7 mouse cellular contexts compared by ENCODE assay signal in the genomic region with DNA sequence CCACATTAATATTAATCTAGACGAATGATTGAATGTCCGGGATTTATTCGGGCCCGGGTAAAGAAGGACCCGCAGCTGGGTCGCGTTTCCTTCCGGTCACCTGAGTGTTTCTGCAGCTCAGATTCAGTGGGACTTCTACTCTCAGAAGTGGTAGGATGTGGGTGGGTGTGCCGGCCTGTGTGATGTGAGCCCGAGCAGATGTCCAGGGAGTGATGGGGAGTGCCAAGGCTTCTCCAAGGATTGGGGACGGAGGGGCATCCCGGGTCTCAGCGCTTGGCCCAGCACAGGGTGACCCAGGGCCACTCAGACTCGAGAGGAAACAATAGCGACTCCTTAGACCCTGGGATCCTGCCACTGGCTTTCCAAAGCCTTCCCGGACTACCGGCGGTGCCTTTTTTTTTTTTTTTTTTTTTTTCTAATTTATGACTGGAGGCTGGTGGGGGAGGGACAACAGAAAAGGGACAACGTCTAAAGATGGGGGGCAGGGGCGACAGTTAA. TPM values are rescaled to one million over a fixed set of nuclear protein-coding genes. Genes with fewer than 3 reads are reported as not detected.
A peak's percentile ranks its signal among the peaks of the same experiment; 100 is the strongest.
DNase-seq lines count a peak whose midpoint lies in the region; ATAC-seq and TF ChIP-seq lines count a peak whose summit lies in the region.

TSS of gene Slc1a2 (plus strand) at position 497 of the 498 bp plus-strand sequence.

- H3K4me1 ChIP-seq in E14TG2a.4 (replicated peaks; ENCODE audit: low read depth, low read length) = peaks cover 16% of the 10 kb centered on the region
- no peaks in the 10 kb centered on the region; a peak in 1 of 4 replicates for H3K4me1 ChIP-seq in ES-E14 (ENCODE audit: control insufficient read depth in 2 of 2, insufficient read depth in 2 of 2, low read length in 2 of 2, poor library complexity in 1 of 2)
- peaks cover 19% of the 10 kb centered on the region for H3K4me1 ChIP-seq in embryonic facial prominence, embryonic 15.5 days
- H3K4me1 ChIP-seq in intestine, embryonic 16.5 days (ENCODE audit: control insufficient read depth, insufficient read depth, low read length) = peaks cover 6% of the 10 kb centered on the region; the same call in 1 of the 2 replicates
- no peaks in the 10 kb centered on the region for H3K4me1 ChIP-seq in liver, postnatal 0 days (ENCODE audit: insufficient read depth)

- H3K9me3 ChIP-seq in E14TG2a.4 (ENCODE audit: low read length) = no peaks in the 10 kb centered on the region
- no peaks in the 10 kb centered on the region for H3K9me3 ChIP-seq in ES-E14 (ENCODE audit: control insufficient read depth, insufficient read depth, low read depth, low read length)
- H3K9me3 ChIP-seq in embryonic facial prominence, embryonic 15.5 days (replicated peaks) = no peaks in the 10 kb centered on the region
- no peaks in the 10 kb centered on the region for H3K9me3 ChIP-seq in intestine, embryonic 16.5 days (ENCODE audit: control insufficient read depth, low read length)
- no peaks in the 10 kb centered on the region for H3K9me3 ChIP-seq in liver, postnatal 0 days (ENCODE audit: low read length)

- WGBS in embryonic facial prominence, embryonic 15.5 days = under 1% methylated on average over 20 of the region's 20 CpGs
- WGBS in intestine, embryonic 16.5 days = 1% methylated on average over 20 of the region's 20 CpGs
- WGBS in liver, postnatal 0 days (ENCODE audit: insufficient replicate concordance) = 2% methylated on average over 20 of the region's 20 CpGs

- TF ChIP-seq EP300 in liver, postnatal 0 days (IDR thresholded peaks at IDR 0.05; ENCODE audit: low read depth) = no peak

- peak within 1 kb of the TSS; percentile 98 for H3K4me2 ChIP-seq in embryonic facial prominence, embryonic 15.5 days (replicated peaks)
- H3K4me2 ChIP-seq in intestine, embryonic 16.5 days (ENCODE audit: low read depth, low read length) = peak within 1 kb of the TSS; percentile 98
- peak within 1 kb of the TSS; percentile 71 for H3K4me2 ChIP-seq in liver, postnatal 0 days (ENCODE audit: low read depth, low read length)

- no peak for DNase-seq in ES-E14 (ENCODE audit: low read depth, low spot score)
- DNase-seq in liver, postnatal 0 days = no peak
- peak; percentile 63 to 78 for DNase-seq in right cerebral cortex, postnatal 36 days (ENCODE audit: low spot score in 2 of 2)

- H3K36me3 ChIP-seq in E14TG2a.4 (ENCODE audit: insufficient read depth, low read length) (no peaks in the 10 kb centered on the region), ES-E14 (ENCODE audit: control insufficient read depth, insufficient read depth, low read length, poor library complexity, severe bottlenecking) (no peaks in the 10 kb centered on the region)
- H3K36me3 ChIP-seq in embryonic facial prominence, embryonic 15.5 days = no peaks in the 10 kb centered on the region
- H3K36me3 ChIP-seq in intestine, embryonic 16.5 days (ENCODE audit: control insufficient read depth, insufficient read depth, low read length) = no peaks in the 10 kb centered on the region
- no peaks in the 10 kb centered on the region for H3K36me3 ChIP-seq in liver, postnatal 0 days (replicated peaks; ENCODE audit: insufficient read depth, low read length)

- TF ChIP-seq CTCF in E14TG2a.4 (conservative IDR thresholded peaks at IDR 0.05; ENCODE audit: low read length) = no peak
- no peak for TF ChIP-seq CTCF in liver, postnatal 0 days (IDR thresholded peaks at IDR 0.05; ENCODE audit: low read depth)

- H3K27me3 ChIP-seq in E14TG2a.4 (ENCODE audit: insufficient read depth, low read length) = peaks cover 57% of the 10 kb centered on the region
- H3K27me3 ChIP-seq in embryonic facial prominence, embryonic 15.5 days = peaks cover 53% of the 10 kb centered on the region
- H3K27me3 ChIP-seq in intestine, embryonic 16.5 days (replicated peaks; ENCODE audit: control insufficient read depth, insufficient read depth, low read length) = peaks cover 20% of the 10 kb centered on the region
- peaks cover 60% of the 10 kb centered on the region for H3K27me3 ChIP-seq in liver, postnatal 0 days (ENCODE audit: insufficient read depth, low read length)

- no peak within 1 kb of the TSS for H3K27ac ChIP-seq in ES-E14 (ENCODE audit: insufficient read depth, low read depth, low read length, poor library complexity, severe bottlenecking)
- H3K27ac ChIP-seq in embryonic facial prominence, embryonic 15.5 days (replicated peaks) = no peak within 1 kb of the TSS
- no peak within 1 kb of the TSS for H3K27ac ChIP-seq in intestine, embryonic 16.5 days (ENCODE audit: low read length)
- H3K27ac ChIP-seq in liver, postnatal 0 days (ENCODE audit: low read depth) = no peak within 1 kb of the TSS

- in situ Hi-C loops in ES-E14 (cut with MboI; ENCODE audit: low sequenced_read_pairs in 2 of 2, unreplicated experiment in 2 of 2) = no loop called here

- H3K9ac ChIP-seq in ES-E14 (ENCODE audit: insufficient read depth, low read depth, low read length, poor library complexity, severe bottlenecking) = peak within 1 kb of the TSS; percentile 55
- H3K9ac ChIP-seq in embryonic facial prominence, embryonic 15.5 days = 0 out of 2 replicates have a peak within 1 kb of the TSS, but pooled peaks have one; percentile 10
- peak within 1 kb of the TSS; percentile 57 for H3K9ac ChIP-seq in intestine, embryonic 16.5 days (ENCODE audit: low read depth, low read length)
- no peak within 1 kb of the TSS for H3K9ac ChIP-seq in liver, postnatal 0 days (replicated peaks)

- no peak; the same call in 1 of the 2 replicates for ATAC-seq in embryonic facial prominence, embryonic 15.5 days (ENCODE audit: insufficient number of reproducible peaks, low FRiP score, low TSS enrichment, low read depth)
- ATAC-seq in intestine, embryonic 16.5 days = peak; percentile 36; the same call in 1 of the 2 replicates
- ATAC-seq in liver, postnatal 0 days = no peak
- ATAC-seq in erythroid progenitor cell, adult 5-6 weeks (replicated peaks; ENCODE audit: low FRiP score, poor library complexity, severe bottlenecking) = no peak

- H3K4me3 ChIP-seq in E14TG2a.4 (replicated peaks; ENCODE audit: low read length) = peak within 1 kb of the TSS; percentile 85
- H3K4me3 ChIP-seq in ES-E14 (ENCODE audit: insufficient read depth in 1 of 2, low read depth in 1 of 2, low read length in 2 of 2, poor library complexity in 1 of 2, severe bottlenecking in 1 of 2) = peak within 1 kb of the TSS; percentile 78 to 82
- H3K4me3 ChIP-seq in embryonic facial prominence, embryonic 15.5 days (replicated peaks) = peak within 1 kb of the TSS; percentile 61
- peak within 1 kb of the TSS; percentile 64 for H3K4me3 ChIP-seq in intestine, embryonic 16.5 days (ENCODE audit: low read length)
- peak within 1 kb of the TSS; percentile 47 for H3K4me3 ChIP-seq in liver, postnatal 0 days (ENCODE audit: low read depth, low read length)

TF ChIP-seq in ES-E14, 5 proteins besides CTCF, POLR2A, EP300 and RAD21:
- TF ChIP-seq ZC3H11A (IDR thresholded peaks at IDR 0.05; ENCODE audit: borderline replicate concordance, low read depth, low read length) (no peak), ZNF384 (IDR thresholded peaks at IDR 0.05; ENCODE audit: low read depth, low read length) (peak; percentile 72; the same call in 1 of the 2 replicates)

RNA-seq across cellular contexts. Expression of gene Slc1a2, which starts in this region (rescaled TPM):
- 0.40 and 0.48 TPM in 2 replicates for total RNA-seq in ES-E14 (2012; rRNA removed)
- polyA plus RNA-seq in embryonic facial prominence, embryonic 15.5 days (2015; fragmentation: Nextera tagmentation; extraction: Ambion mirVana) = 0.38 and 0.72 TPM in 2 replicates
- polyA plus RNA-seq in intestine, embryonic 16.5 days (2015; fragmentation: Nextera tagmentation; extraction: Ambion mirVana) = 0.13 and 0.26 TPM in 2 replicates
- polyA plus RNA-seq in liver, postnatal 0 days (2015; fragmentation: Nextera tagmentation; extraction: Ambion mirVana) = 0.74 and 1.1 TPM in 2 replicates
- total RNA-seq in erythroid progenitor cell, adult 5-6 weeks (2015; ENCODE audit: low replicate concordance) = not detected in 2 replicates
- not detected in 2 replicates for total RNA-seq in erythroid progenitor cell, adult 5-6 weeks (2017; ENCODE audit: low replicate concordance)

Comparison
In these comparisons a context has a peak if more than half of its experiments do, and no peak if none do; other contexts are left out.
1. Peak in ATAC-seq, H3K4me3 ChIP-seq, H3K9ac ChIP-seq and H3K4me2 ChIP-seq in intestine, embryonic 16.5 days; RNA of the gene not detected or under 1 TPM.
2. DNase-seq: peak in right cerebral cortex, postnatal 36 days (2 of 2); none in ES-E14 (single experiment) and liver, postnatal 0 days (single experiment).
3. Peak in every context shown above with its lines, with median percentiles within 50 percentile points of each other: H3K4me3 ChIP-seq and H3K4me2 ChIP-seq.